Mouse (Mus musculus) heart, adult 2 months (tissue): Measurements from ENCODE around the gene Bsg. TPM values are rescaled to one million over a fixed set of nuclear protein-coding genes. Genes with fewer than 3 reads are reported as not detected.

Experiments
- DNase-seq, 2 experiments: peaks; one replicate each; pipeline ENCODE4 v3.0.0; 2021
- H3K27ac ChIP-seq: fragments of 200-600 bp; 2 replicates; pipeline ENCODE4 v1.8.1; 2022
- H3K27me3 ChIP-seq: fragments of 200-500 bp; 2 replicates; pipeline ENCODE4 v1.6.1; 2012; ENCODE audit warnings: mild to moderate bottlenecking, low read length, inconsistent platforms, mixed read lengths; ENCODE audit not compliant: control insufficient read depth, insufficient read depth
- H3K36me3 ChIP-seq: fragments of 200-500 bp; 2 replicates; pipeline ENCODE4 v1.6.1; 2012; ENCODE audit warnings: low read length, inconsistent platforms; ENCODE audit not compliant: control insufficient read depth, insufficient read depth
- H3K4me1 ChIP-seq: fragments of 200-500 bp; 2 replicates; pipeline ENCODE4 v1.6.1; 2011; ENCODE audit warnings: low read length; ENCODE audit not compliant: control insufficient read depth, insufficient read depth
- H3K4me3 ChIP-seq: fragments of 200-600 bp; 2 replicates; pipeline ENCODE4 v1.8.1; 2022
- H3K79me2 ChIP-seq: fragments of 200-500 bp; replicated peaks from 2 replicates; pipeline ENCODE4 v1.6.1; 2012; ENCODE audit warnings: mild to moderate bottlenecking, inconsistent platforms, low read length, moderate library complexity, mixed read lengths; ENCODE audit not compliant: control insufficient read depth, insufficient read depth
- H3K9ac ChIP-seq: fragments of 200-500 bp; 2 replicates; pipeline ENCODE4 v1.6.1; 2012; ENCODE audit warnings: low read depth, mild to moderate bottlenecking, control low read depth, inconsistent platforms, low read length, mixed read lengths
- CTCF ChIP-seq: fragments of 200-600 bp; IDR thresholded peaks from 2 replicates; pipeline ENCODE4 v1.8.1; 2022; ENCODE audit warnings: antibody characterized with exemption, mild to moderate bottlenecking, moderate library complexity
- EP300 ChIP-seq: fragments of 200-500 bp; IDR thresholded peaks from 2 replicates; pipeline ENCODE4 v1.6.1; 2011; ENCODE audit warnings: low read depth, low read length, control low read depth; ENCODE audit not compliant: insufficient read depth
- POLR2A ChIP-seq: fragments of 200-500 bp; IDR thresholded peaks from 2 replicates; pipeline ENCODE4 v1.6.1; 2011; ENCODE audit warnings: mild to moderate bottlenecking, low read depth, low read length, control low read depth; ENCODE audit not compliant: insufficient read depth
- WGBS: fragments of 180-500 bp; shearing (Covaris S2); methylation state at CpG from one replicate; pipeline ENCODE4 v1.1.7; 2018; 5-methylcytosine and 5-hydroxymethylcytosine counted together
- intact Hi-C: fragments of 180-260 bp; cut with DNase I; formaldehyde crosslinking; loops from one replicate; pipeline ENCODE4 v1.15.1; 2025
- polyA plus RNA-seq: library from polyadenylated mRNA; depleted of rRNA; stranded (reverse); fragments of >200 nt; gene quantifications from 2 replicates; pipeline ENCODE4 v1.2.3, GENCODE M21; 2012
- total RNA-seq, 2 experiments: library from RNA; stranded (reverse); gene quantifications; 2 replicates each; pipeline ENCODE4 v1.2.3; 2021

Bsg gene
- total and polyA plus RNA-seq, 3 experiments = 1,364 to 1,570 (median 1,491) TPM

DNA sequence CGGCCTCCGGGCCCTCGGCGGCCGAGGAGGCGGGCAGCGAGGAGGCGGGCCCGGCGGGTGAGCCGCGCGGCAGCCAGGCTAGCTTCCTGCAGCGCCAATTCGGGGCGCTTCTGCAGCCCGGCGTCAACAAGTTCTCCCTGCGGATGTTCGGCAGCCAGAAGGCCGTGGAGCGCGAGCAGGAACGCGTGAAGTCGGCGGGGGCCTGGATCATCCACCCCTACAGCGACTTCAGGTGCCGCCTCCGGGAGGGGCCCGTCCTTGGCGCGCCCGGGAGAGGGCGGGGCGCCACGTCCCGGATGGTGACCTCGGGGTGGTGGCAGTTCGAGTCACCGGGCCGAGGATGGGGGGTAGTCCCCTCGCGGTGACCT lies 12.7 kb downstream of the Bsg start:
- intact Hi-C loops = no loop called here
- under 1% methylated on average over 43 of the region's 44 CpGs for WGBS
- TF ChIP-seq EP300 (no peak), CTCF (no peak), POLR2A (no peak)
- Histone ChIP-seq H3K79me2 (no peaks in the 10 kb centered on the region), H3K4me1 (peaks cover 3% of the 10 kb centered on the region; the same call in 1 of the 2 replicates), H3K27ac (no peak overlapping the region), H3K4me3 (peak overlapping the region; percentile 44), H3K9ac (peak overlapping the region; percentile 28), H3K36me3 (no peaks in the 10 kb centered on the region), H3K27me3 (peaks cover 4% of the 10 kb centered on the region; the same call in 1 of the 2 replicates)
- DNase-seq = no peak

DNA sequence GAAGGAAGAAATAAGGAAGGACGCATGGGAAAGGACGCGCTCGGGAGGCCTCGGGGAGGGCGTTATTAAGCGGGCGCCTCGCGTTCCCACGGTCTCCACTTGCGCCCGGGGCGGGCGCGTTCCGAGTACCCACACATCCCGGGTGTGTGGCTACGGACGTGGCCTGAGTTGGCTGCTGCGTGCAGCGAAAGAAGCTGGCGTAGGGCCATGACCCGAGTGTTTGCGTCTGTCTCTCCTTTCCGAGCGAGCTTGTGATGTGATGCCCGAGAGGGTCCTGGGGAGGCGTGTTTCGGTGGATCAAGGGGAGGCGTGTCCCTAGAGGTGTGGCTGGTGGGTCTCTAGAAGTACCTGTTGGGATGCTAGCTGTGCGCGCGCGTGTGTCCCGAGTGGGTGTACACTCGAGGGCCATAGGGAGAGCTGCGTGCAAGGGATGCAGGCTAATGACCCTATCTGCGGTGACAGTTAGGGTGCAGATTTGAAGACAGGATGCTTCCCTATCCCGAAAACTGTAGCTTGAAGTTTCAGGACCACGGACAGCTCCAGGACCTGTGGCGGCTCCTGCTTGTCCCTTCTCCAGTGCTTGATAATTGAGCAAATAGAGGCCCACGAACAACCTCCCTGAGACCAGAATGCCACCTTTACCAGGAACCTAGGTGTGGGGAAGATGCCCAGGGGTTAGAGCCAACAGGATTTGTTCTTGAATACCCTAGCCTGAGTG lies 13.5 kb downstream of the Bsg start:
- no peaks in the 10 kb centered on the region for H3K79me2 ChIP-seq
- peaks cover 4% of the 10 kb centered on the region; the same call in 1 of the 2 replicates for H3K27me3 ChIP-seq
- DNase-seq = peak in 1 of 2 experiments; percentile 74
- 3% methylated on average over 43 of the region's 43 CpGs for WGBS
- H3K4me3 ChIP-seq = peak overlapping the region; percentile 44; the same call in 1 of the 2 replicates
- no peak overlapping the region for H3K9ac ChIP-seq
- H3K27ac ChIP-seq = no peak overlapping the region
- H3K4me1 ChIP-seq = no peaks in the 10 kb centered on the region
- TF ChIP-seq EP300 (no peak), CTCF (no peak), POLR2A (no peak)
- intact Hi-C loops = no loop called here
- no peaks in the 10 kb centered on the region for H3K36me3 ChIP-seq

DNA sequence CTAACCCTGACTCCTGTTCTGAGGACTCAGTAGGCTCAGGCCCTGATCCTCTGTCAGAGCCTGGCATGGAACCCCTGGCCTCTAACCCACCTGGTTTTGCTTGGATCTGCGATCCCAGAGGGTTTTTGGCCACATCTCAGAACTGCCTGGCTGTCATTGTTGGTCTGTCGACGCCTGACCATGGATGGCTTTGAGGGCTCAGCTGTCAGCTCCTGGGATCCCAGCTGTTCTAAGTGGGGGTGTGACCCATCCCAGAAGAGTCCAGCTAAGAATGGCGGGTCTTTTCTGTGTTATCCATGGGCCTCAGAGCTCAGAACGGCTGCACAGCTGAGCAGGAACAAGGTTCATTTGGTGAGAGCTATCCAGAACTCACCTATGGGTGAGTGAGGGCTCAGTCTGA lies 16.8 kb downstream of the Bsg start:
- Histone ChIP-seq H3K27ac (no peak overlapping the region), H3K27me3 (peaks cover 4% of the 10 kb centered on the region; the same call in 1 of the 2 replicates), H3K79me2 (no peaks in the 10 kb centered on the region), H3K4me3 (no peak overlapping the region), H3K9ac (no peak overlapping the region), H3K36me3 (no peaks in the 10 kb centered on the region), H3K4me1 (peaks cover 2% of the 10 kb centered on the region; the same call in 1 of the 2 replicates)
- DNase-seq = no peak
- WGBS = 41% methylated on average over 5 of the region's 5 CpGs
- TF ChIP-seq EP300 (no peak), POLR2A (no peak), CTCF (no peak)
- intact Hi-C loops = no loop called here

DNA sequence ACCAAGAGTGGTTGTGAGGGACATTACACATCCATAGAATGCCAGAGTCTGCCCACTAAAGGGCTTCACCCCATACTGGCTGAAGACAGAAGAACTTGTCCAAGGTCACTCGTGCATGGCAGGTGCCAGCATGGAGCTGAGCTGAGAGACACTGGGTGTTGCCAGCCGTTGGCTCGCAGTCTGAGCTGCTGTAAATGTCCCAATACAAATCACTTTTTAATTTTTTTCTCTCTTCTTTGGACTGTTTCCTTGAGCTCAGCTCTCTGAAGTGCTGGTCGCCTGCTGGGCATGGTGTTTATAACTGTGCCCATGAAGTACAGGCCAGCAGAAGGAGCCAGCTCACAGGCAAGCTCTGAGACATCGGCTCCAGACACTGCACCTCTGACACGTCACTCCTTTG lies 18.8 kb downstream of the Bsg start:
- Histone ChIP-seq H3K9ac (no peak overlapping the region), H3K4me3 (no peak overlapping the region), H3K27me3 (no peaks in the 10 kb centered on the region), H3K79me2 (no peaks in the 10 kb centered on the region), H3K4me1 (peaks cover 2% of the 10 kb centered on the region; the same call in 1 of the 2 replicates), H3K36me3 (no peaks in the 10 kb centered on the region), H3K27ac (peak overlapping the region; percentile 56)
- TF ChIP-seq CTCF = no peak
- TF ChIP-seq EP300 = no peak
- TF ChIP-seq POLR2A = no peak
- no peak for DNase-seq
- intact Hi-C loops = no loop called here
- 40% methylated on average over 6 of the region's 6 CpGs for WGBS

DNA sequence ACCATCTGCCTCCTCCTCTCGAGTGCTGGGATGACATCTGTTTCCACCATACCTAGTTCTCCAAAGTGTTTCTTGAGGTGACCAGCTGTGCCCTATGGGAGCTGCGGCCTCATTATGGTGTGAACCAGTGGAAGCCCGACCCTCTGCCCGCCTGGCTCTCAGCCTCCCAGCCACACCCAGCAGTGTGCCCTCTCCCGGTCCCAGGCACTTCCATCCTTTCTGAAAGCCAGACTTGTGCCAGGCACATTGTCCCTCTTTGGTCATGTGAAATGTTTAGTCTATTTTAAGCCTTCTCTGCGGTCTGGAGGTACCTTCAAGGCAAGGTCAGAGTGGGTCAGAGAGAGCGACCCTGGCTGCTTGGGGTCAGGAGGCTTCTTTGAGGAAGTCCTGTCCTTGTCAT lies 19.4 kb downstream of the Bsg start:
- Histone ChIP-seq H3K9ac (no peak overlapping the region), H3K79me2 (no peaks in the 10 kb centered on the region), H3K4me1 (peaks cover 4% of the 10 kb centered on the region; the same call in 1 of the 2 replicates), H3K27me3 (no peaks in the 10 kb centered on the region), H3K27ac (peak overlapping the region; percentile 7), H3K36me3 (no peaks in the 10 kb centered on the region), H3K4me3 (no peak overlapping the region)
- intact Hi-C loops = no loop called here
- 57% methylated on average over 7 of the region's 7 CpGs for WGBS
- TF ChIP-seq EP300 (0 out of 2 replicates have a peak, but pooled peaks have one; percentile 27), POLR2A (no peak), CTCF (no peak)
- DNase-seq = no peak

DNA sequence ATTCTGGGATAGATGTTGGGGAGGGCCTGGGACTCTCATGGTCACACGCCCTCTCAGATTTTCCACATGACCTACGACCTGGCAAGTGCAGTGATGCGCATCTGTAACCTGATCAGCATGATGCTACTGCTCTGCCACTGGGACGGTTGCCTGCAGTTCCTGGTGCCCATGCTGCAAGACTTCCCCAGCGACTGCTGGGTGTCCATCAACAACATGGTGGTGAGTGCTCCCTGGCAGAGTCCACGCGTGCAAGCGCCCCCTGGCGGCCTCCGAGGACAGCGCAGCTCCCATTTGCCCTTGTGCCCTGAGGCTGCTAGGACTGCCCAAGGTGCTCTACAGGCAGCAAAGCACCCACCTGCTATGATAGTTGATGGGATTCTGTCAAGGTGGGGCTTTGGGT lies 21.8 kb downstream of the Bsg start:
- no peaks in the 10 kb centered on the region for H3K36me3 ChIP-seq
- no peaks in the 10 kb centered on the region for H3K79me2 ChIP-seq
- WGBS = 38% methylated on average over 11 of the region's 11 CpGs
- H3K27ac ChIP-seq = no peak overlapping the region
- H3K4me1 ChIP-seq = peaks cover 7% of the 10 kb centered on the region; the same call in 1 of the 2 replicates
- DNase-seq = no peak
- peak; percentile 65 for TF ChIP-seq CTCF
- TF ChIP-seq EP300 = no peak
- TF ChIP-seq POLR2A = no peak
- H3K9ac ChIP-seq = no peak overlapping the region
- H3K4me3 ChIP-seq = no peak overlapping the region
- no peaks in the 10 kb centered on the region for H3K27me3 ChIP-seq
- intact Hi-C loops = no loop called here
